Mouse (Mus musculus) MEL (cell line): ENCODE results near the gene Gm3415. TPM values are rescaled to one million over a fixed set of nuclear protein-coding genes. Genes with fewer than 3 reads are reported as not detected.

Experiments used
- DNase-seq: peaks from one replicate; pipeline ENCODE4 v3.0.0; 2011; ENCODE audit warnings: low read depth, low spot score
- H3K27ac ChIP-seq: 2 replicates; pipeline ENCODE4 v1.5.1; 2012; ENCODE audit warnings: low read depth, mild to moderate bottlenecking, control low read depth, low read length, moderate library complexity; ENCODE audit not compliant: control insufficient read depth
- H3K27me3 ChIP-seq, 2 experiments: fragments of 150-350 bp in 1 of 2; sonication (generic) in 1 of 2; 2 replicates each; pipeline ENCODE4 v1.6.1; 2012; ENCODE audit warnings: low read length in 2 of 2, mild to moderate bottlenecking in 2 of 2, improper control_type of control experiment in 1 of 2, moderate library complexity in 1 of 2; ENCODE audit not compliant: insufficient read depth in 2 of 2, control insufficient read depth in 1 of 2
- H3K36me3 ChIP-seq, 2 experiments: 2 replicates each; pipeline ENCODE4 v1.6.1; 2012 to 2014; ENCODE audit warnings: low read length in 2 of 2, improper control_type of control experiment in 1 of 2, inconsistent platforms in 1 of 2, mild to moderate bottlenecking in 1 of 2; ENCODE audit not compliant: insufficient read depth in 2 of 2, control insufficient read depth in 1 of 2
- H3K4me1 ChIP-seq, 2 experiments: fragments of 150-350 bp in 1 of 2; sonication (generic) in 1 of 2; 2 replicates each; pipeline ENCODE4 v1.6.1; 2012; ENCODE audit warnings: low read length in 2 of 2, improper control_type of control experiment in 1 of 2, mild to moderate bottlenecking in 1 of 2; ENCODE audit not compliant: insufficient read depth in 2 of 2, control insufficient read depth in 1 of 2
- H3K4me3 ChIP-seq, 2 experiments: fragments of 150-350 bp in 1 of 2; sonication (generic) in 1 of 2; 2 replicates each; pipeline ENCODE4 v1.5.1; 2012; ENCODE audit warnings: low read depth in 2 of 2, low read length in 2 of 2, mild to moderate bottlenecking in 2 of 2, moderate library complexity in 2 of 2, control low read depth in 1 of 2, improper control_type of control experiment in 1 of 2; ENCODE audit not compliant: control insufficient read depth in 1 of 2, insufficient read depth in 1 of 2
- H3K79me2 ChIP-seq: 2 replicates; pipeline ENCODE4 v1.6.1; 2012; ENCODE audit warnings: mild to moderate bottlenecking, low read length, moderate library complexity; ENCODE audit not compliant: control insufficient read depth, poor library complexity, insufficient read depth
- H3K9ac ChIP-seq: 2 replicates; pipeline ENCODE4 v1.6.1; 2012; ENCODE audit warnings: low read depth, mild to moderate bottlenecking, control low read depth, low read length, moderate library complexity; ENCODE audit not compliant: control insufficient read depth, poor library complexity, severe bottlenecking
- H3K9me3 ChIP-seq: fragments of 150-350 bp; sonication (generic); replicated peaks from 2 replicates; pipeline ENCODE4 v1.6.1; 2012; ENCODE audit warnings: mild to moderate bottlenecking, low read length, improper control_type of control experiment, moderate library complexity; ENCODE audit not compliant: insufficient read depth
- BHLHE40 ChIP-seq: IDR thresholded peaks from 2 replicates; pipeline ENCODE4 v1.6.1; 2012; ENCODE audit warnings: low read depth, mild to moderate bottlenecking, inconsistent platforms, low read length, improper control_type of control experiment, borderline replicate concordance
- E2F4 ChIP-seq: IDR thresholded peaks from 2 replicates; pipeline ENCODE4 v1.6.1; 2011; ENCODE audit warnings: low read depth, low read length, improper control_type of control experiment, borderline replicate concordance
- ELF1 ChIP-seq: IDR thresholded peaks from 2 replicates; pipeline ENCODE4 v1.6.1; 2014; ENCODE audit warnings: low read depth, mild to moderate bottlenecking, inconsistent platforms, low read length, improper control_type of control experiment, moderate library complexity
- EP300 ChIP-seq, 2 experiments: IDR thresholded peaks; 2 replicates each; pipeline ENCODE4 v1.6.1; 2011; ENCODE audit warnings: improper control_type of control experiment in 2 of 2, low read length in 2 of 2, low read depth in 1 of 2, mild to moderate bottlenecking in 1 of 2
- HCFC1 ChIP-seq: IDR thresholded peaks from 2 replicates; pipeline ENCODE4 v1.6.1; 2012; ENCODE audit warnings: low read depth, mild to moderate bottlenecking, inconsistent platforms, low read length, improper control_type of control experiment, moderate library complexity
- JUND ChIP-seq: IDR thresholded peaks from 2 replicates; pipeline ENCODE4 v1.6.1; 2011; ENCODE audit warnings: low read depth, mild to moderate bottlenecking, improper control_type of control experiment, low read length
- MAFK ChIP-seq: IDR thresholded peaks from 2 replicates; pipeline ENCODE4 v1.6.1; 2011; ENCODE audit warnings: low read depth, mild to moderate bottlenecking, low read length, improper control_type of control experiment, borderline replicate concordance
- MAX ChIP-seq: IDR thresholded peaks from 2 replicates; pipeline ENCODE4 v1.6.1; 2011; ENCODE audit warnings: low read length, improper control_type of control experiment
- MAZ ChIP-seq: IDR thresholded peaks from 2 replicates; pipeline ENCODE4 v1.6.1; 2012; ENCODE audit warnings: low read depth, mild to moderate bottlenecking, inconsistent platforms, low read length, improper control_type of control experiment
- MEF2A ChIP-seq: IDR thresholded peaks from 2 replicates; pipeline ENCODE4 v1.6.1; 2014; ENCODE audit warnings: low read depth, mild to moderate bottlenecking, inconsistent platforms, low read length, improper control_type of control experiment; ENCODE audit not compliant: poor library complexity, insufficient replicate concordance, severe bottlenecking; ENCODE audit errors: extremely low read depth
- MXI1 ChIP-seq: IDR thresholded peaks from 2 replicates; pipeline ENCODE4 v1.6.1; 2011; ENCODE audit warnings: mild to moderate bottlenecking, low read depth, low read length, improper control_type of control experiment
- MYB ChIP-seq: IDR thresholded peaks from 2 replicates; pipeline ENCODE4 v1.6.1; 2011; ENCODE audit warnings: mild to moderate bottlenecking, low read depth, low read length, improper control_type of control experiment
- NELFE ChIP-seq: IDR thresholded peaks from 2 replicates; pipeline ENCODE4 v1.6.1; 2011; ENCODE audit warnings: low read depth, low read length, improper control_type of control experiment
- NRF1 ChIP-seq: IDR thresholded peaks from 2 replicates; pipeline ENCODE4 v1.6.1; 2014; ENCODE audit warnings: low read depth, mild to moderate bottlenecking, inconsistent platforms, low read length, improper control_type of control experiment, moderate library complexity; ENCODE audit not compliant: poor library complexity, insufficient read depth, severe bottlenecking
- POLR2AphosphoS2 ChIP-seq: IDR thresholded peaks from 2 replicates; pipeline ENCODE4 v1.6.1; 2011; ENCODE audit warnings: low read length, improper control_type of control experiment
- SIN3A ChIP-seq: IDR thresholded peaks from 2 replicates; pipeline ENCODE4 v1.6.1; 2012; ENCODE audit warnings: low read length, improper control_type of control experiment, inconsistent platforms
- SMC3 ChIP-seq: IDR thresholded peaks from 2 replicates; pipeline ENCODE4 v1.6.1; 2011; ENCODE audit warnings: low read depth, low read length, improper control_type of control experiment
- TAL1 ChIP-seq: IDR thresholded peaks from 2 replicates; pipeline ENCODE4 v1.6.1; 2012; ENCODE audit warnings: mild to moderate bottlenecking, inconsistent platforms, low read length, moderate library complexity, mixed read lengths
- TBP ChIP-seq: IDR thresholded peaks from 2 replicates; pipeline ENCODE4 v1.8.0; 2011; ENCODE audit warnings: low read depth, low read length, improper control_type of control experiment
- USF1 ChIP-seq: IDR thresholded peaks from 2 replicates; pipeline ENCODE4 v1.6.1; 2014; ENCODE audit warnings: low read depth, mild to moderate bottlenecking, inconsistent platforms, low read length, improper control_type of control experiment, moderate library complexity
- ZC3H11A ChIP-seq: IDR thresholded peaks from 2 replicates; pipeline ENCODE4 v1.6.1; 2012; ENCODE audit warnings: low read depth, mild to moderate bottlenecking, inconsistent platforms, low read length, improper control_type of control experiment
- polyA plus RNA-seq, 2 experiments: library from polyadenylated mRNA; stranded (reverse) in 1 of 2; unstranded in 1 of 2; fragments of >175 nt in 1 of 2; fragments of >200 nt in 1 of 2; gene quantifications; 2 replicates each; pipeline versions ENCODE4 v1.2.1 to v1.2.4; 2012; ENCODE audit warnings: low replicate concordance in 2 of 2, low read depth in 1 of 2; ENCODE audit not compliant: insufficient read length in 2 of 2, insufficient read depth in 1 of 2, missing spikeins in 1 of 2
- total RNA-seq: library from RNA; depleted of rRNA; stranded (reverse); fragments of 300-350 nt; gene quantifications from 2 replicates; pipeline ENCODE4 v1.2.3, GENCODE M21; 2012

Gene Gm3415
- total and polyA plus RNA-seq, 3 experiments = not detected

GRCm38 (mm10) chr5:146584156-146584477 is 28.2 kb downstream of the Gm3415 start:
- TF ChIP-seq SMC3 (no peak), NELFE (no peak), JUND (no peak), POLR2AphosphoS2 (no peak), MAX (no peak), MXI1 (no peak), EP300 (IDR thresholded peaks at IDR 0.05; ENCODE audit: low read depth in 1 of 2, low read length in 2 of 2) (no peak)
- Histone ChIP-seq H3K4me1 (no peaks in the 10 kb centered on the region), H3K27me3 (no peaks in the 10 kb centered on the region), H3K4me3 (no peak overlapping the region), H3K9me3 (no peaks in the 10 kb centered on the region), H3K27ac (no peak overlapping the region), H3K9ac (no peak overlapping the region), H3K79me2 (no peaks in the 10 kb centered on the region), H3K36me3 (no peaks in the 10 kb centered on the region)
- no peak for DNase-seq

- no peak within 1 kb of the TSS for H3K4me3 ChIP-seq
Measured at GRCm38 (mm10) chr5:146584478-146585306, 28.8 kb downstream of the Gm3415 start, which contains the start of gene Gpr12. Gene Gpr12, minus strand, starts transcription at chr5:146585239.

GRCm38 (mm10) chr5:146585307-146585651 is 29.3 kb downstream of the Gm3415 start:
- H3K9me3 ChIP-seq = no peaks in the 10 kb centered on the region
- no peak for TF ChIP-seq ZC3H11A
- no peak for TF ChIP-seq ELF1
- TF ChIP-seq MAX = no peak
- no peak for TF ChIP-seq MEF2A
- no peak for TF ChIP-seq NRF1
- H3K4me1 ChIP-seq = no peaks in the 10 kb centered on the region
- no peak for DNase-seq
- H3K9ac ChIP-seq = no peak overlapping the region
- H3K27ac ChIP-seq = no peak overlapping the region
- H3K79me2 ChIP-seq = no peaks in the 10 kb centered on the region
- H3K27me3 ChIP-seq = no peaks in the 10 kb centered on the region
- H3K4me3 ChIP-seq = no peak overlapping the region
- no peaks in the 10 kb centered on the region for H3K36me3 ChIP-seq

More at GRCm38 (mm10) chr5:146584478-146585306, 28.8 kb downstream of the Gm3415 start, which contains the start of gene Gpr12:
- Histone ChIP-seq H3K9me3 (no peaks in the 10 kb centered on the region), H3K27me3 (no peaks in the 10 kb centered on the region), H3K79me2 (no peaks in the 10 kb centered on the region), H3K4me1 (no peaks in the 10 kb centered on the region), H3K9ac (no peak within 1 kb of the TSS)
- no peak for DNase-seq
- no peak for TF ChIP-seq USF1
- TF ChIP-seq SMC3 = no peak
- TF ChIP-seq EP300 (IDR thresholded peaks at IDR 0.05; ENCODE audit: low read depth in 1 of 2, low read length in 2 of 2) = no peak
- TF ChIP-seq BHLHE40 = no peak
- no peak for TF ChIP-seq TBP
- TF ChIP-seq TAL1 = no peak
- no peak for TF ChIP-seq NELFE
- TF ChIP-seq MYB = no peak
- TF ChIP-seq E2F4 = no peak
- TF ChIP-seq MAZ = no peak
- TF ChIP-seq HCFC1 = no peak
- TF ChIP-seq SIN3A = no peak
- no peak for TF ChIP-seq MAFK
- TF ChIP-seq, all 39 proteins: peak for 0
- Histone ChIP-seq H3K36me3 (no peaks in the 10 kb centered on the region), H3K27ac (no peak within 1 kb of the TSS)
